Mouse (Mus musculus) liver, postnatal 0 days (tissue): ENCODE results near the gene Sp100. TPM values are rescaled to one million over a fixed set of nuclear protein-coding genes. Genes with fewer than 3 reads are reported as not detected.

Experiments
- ATAC-seq: fragments of 200-750 bp; cut with Nextera tagmentation; 2 replicates; pipeline ENCODE4 v1.8.0; 2017; ENCODE audit warnings: mild to moderate bottlenecking, moderate library complexity
- DNase-seq: peaks from one replicate; pipeline ENCODE4 v3.0.0-alpha.2; 2016
- H3K27ac ChIP-seq: fragments of 300-500 bp; sonication (generic); 2 replicates; pipeline ENCODE4 v1.5.1; 2014; ENCODE audit warnings: antibody characterized with exemption, moderate library complexity, mild to moderate bottlenecking, low read depth
- H3K27me3 ChIP-seq: fragments of 300-500 bp; sonication (generic); 2 replicates; pipeline ENCODE4 v1.6.1; 2014; ENCODE audit warnings: low read length, control low read depth, mixed read lengths; ENCODE audit not compliant: insufficient read depth
- H3K36me3 ChIP-seq: fragments of 300-500 bp; sonication (generic); replicated peaks from 2 replicates; pipeline ENCODE4 v1.6.1; 2014; ENCODE audit warnings: mild to moderate bottlenecking, control low read depth, low read length, moderate library complexity, mixed read lengths; ENCODE audit not compliant: insufficient read depth
- H3K4me1 ChIP-seq: fragments of 300-500 bp; sonication (generic); 2 replicates; pipeline ENCODE4 v1.6.1; 2014; ENCODE audit warnings: antibody characterized with exemption, mild to moderate bottlenecking, control low read depth; ENCODE audit not compliant: insufficient read depth
- H3K4me2 ChIP-seq: fragments of 300-500 bp; sonication (generic); 2 replicates; pipeline ENCODE4 v1.6.1; 2014; ENCODE audit warnings: low read depth, mild to moderate bottlenecking, low read length, moderate library complexity, mixed read lengths
- H3K4me3 ChIP-seq: fragments of 300-500 bp; sonication (generic); 2 replicates; pipeline ENCODE4 v1.5.1; 2014; ENCODE audit warnings: low read depth, low read length
- H3K9ac ChIP-seq: fragments of 300-500 bp; sonication (generic); replicated peaks from 2 replicates; pipeline ENCODE4 v1.6.1; 2014; ENCODE audit warnings: mild to moderate bottlenecking, moderate library complexity
- H3K9me3 ChIP-seq: fragments of 300-500 bp; sonication (generic); 2 replicates; pipeline ENCODE4 v1.6.1; 2016; ENCODE audit warnings: mild to moderate bottlenecking, control low read depth, low read length, mixed read lengths
- CTCF ChIP-seq: sonication (generic); IDR thresholded peaks from 2 replicates; pipeline ENCODE4 v1.5.1; 2016; ENCODE audit warnings: antibody characterized with exemption, low read depth
- EP300 ChIP-seq: IDR thresholded peaks from 2 replicates; pipeline ENCODE4 v1.6.1; 2016; ENCODE audit warnings: antibody characterized with exemption, low read depth, mild to moderate bottlenecking
- WGBS: fragments of 180-500 bp; shearing (Covaris S2); extraction: QIAGEN DNeasy Blood & Tissue Kit; methylation state at CpG from one replicate; pipeline ENCODE4 v1.1.7; 2014; ENCODE audit not compliant: insufficient replicate concordance; 5-methylcytosine and 5-hydroxymethylcytosine counted together
- polyA plus RNA-seq: library from polyadenylated mRNA; unstranded; fragments of >200 nt; fragmentation: Nextera tagmentation; extraction: Ambion mirVana; gene quantifications from 2 replicates; pipeline ENCODE4 v1.2.1, GENCODE M21; 2015

The Sp100 gene
- polyA plus RNA-seq, 1 experiment from 2014 or later, result 12.7 TPM

DNA sequence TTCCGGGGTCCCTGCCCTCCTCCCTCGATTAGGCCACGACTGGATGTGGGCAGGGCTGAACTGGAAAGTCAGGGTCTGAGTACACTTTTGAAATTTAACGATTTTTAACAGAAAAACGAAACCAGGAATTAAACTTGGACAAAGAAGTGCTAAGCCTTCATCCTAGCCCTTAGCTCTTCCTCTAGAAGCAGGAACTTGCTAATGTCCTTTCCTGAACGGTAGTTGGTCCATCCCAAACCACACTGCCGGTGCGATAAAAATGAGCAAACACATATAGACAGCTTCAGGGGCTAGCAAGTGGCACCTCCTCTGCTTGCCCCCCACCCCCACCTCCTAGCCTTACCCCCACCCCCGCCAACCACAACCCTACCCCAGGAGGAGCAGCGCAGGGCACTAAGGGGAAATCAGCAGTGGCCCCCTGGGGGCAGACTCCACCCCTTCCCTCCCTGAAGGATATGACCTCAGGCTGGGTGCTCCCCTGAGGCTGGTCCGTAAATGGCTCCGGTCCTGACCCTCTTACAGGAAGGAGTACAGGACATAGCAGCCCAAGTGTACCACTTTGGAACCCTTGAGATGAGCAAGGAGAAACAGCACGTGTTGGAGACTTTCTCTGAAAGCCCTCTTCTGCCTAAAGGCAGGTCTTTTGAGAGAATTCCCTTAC is 85.8 kb downstream of the Sp100 start:
- Histone ChIP-seq H3K27ac (peak overlapping the region; percentile 84), H3K4me3 (peak overlapping the region; percentile 50), H3K9me3 (no peaks in the 10 kb centered on the region), H3K27me3 (no peaks in the 10 kb centered on the region), H3K4me1 (no peaks in the 10 kb centered on the region), H3K36me3 (0 out of 2 replicates have a peak, but pooled peaks cover 4% of the 10 kb centered on the region), H3K9ac (peak overlapping the region; percentile 62), H3K4me2 (peak overlapping the region; percentile 77)
- peak; percentile 86 for ATAC-seq
- TF ChIP-seq EP300 (no peak), CTCF (peak; percentile 33)
- 27% methylated on average over 13 of the region's 13 CpGs for WGBS
- peak; percentile 79 for DNase-seq

DNA sequence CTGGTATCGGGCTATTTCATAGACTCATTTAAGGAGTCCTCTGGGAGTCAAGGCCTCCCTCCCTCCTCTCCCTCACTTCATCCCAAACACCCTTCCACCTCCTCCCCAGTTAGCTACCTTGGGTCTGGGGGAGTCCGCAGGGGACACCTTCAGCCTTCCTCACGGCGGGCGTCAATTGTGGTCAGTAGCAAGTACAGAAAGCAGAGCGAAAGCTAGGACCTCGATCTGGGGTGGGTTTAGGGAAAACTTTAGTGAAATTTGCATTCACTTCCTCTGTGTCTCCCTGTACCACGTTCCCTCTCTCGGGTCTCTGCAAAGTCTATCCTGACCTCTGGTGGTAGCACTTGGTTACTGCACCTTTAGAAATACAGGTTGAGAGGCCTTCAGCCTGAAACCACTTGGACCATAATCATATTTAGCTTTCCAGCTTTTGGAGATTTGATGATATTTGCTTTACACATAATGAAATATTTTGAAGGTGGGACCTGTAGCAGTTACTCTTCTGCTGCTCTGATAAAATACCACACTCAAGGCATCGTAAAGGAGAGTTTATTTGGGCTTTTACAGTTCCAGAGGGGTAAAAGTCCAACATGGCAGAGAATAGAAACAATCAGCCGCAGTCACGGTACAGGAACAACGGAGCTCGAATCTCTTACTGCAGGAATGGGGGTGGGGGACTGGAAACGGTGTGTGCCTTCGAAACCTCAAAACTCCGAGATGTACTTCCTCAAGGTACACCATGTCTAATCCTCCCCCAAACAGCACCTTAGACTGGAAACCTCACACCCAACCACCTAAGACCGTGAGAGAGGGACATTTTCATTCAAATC is 86.8 kb downstream of the Sp100 start:
- TF ChIP-seq EP300 (no peak), CTCF (peak; percentile 96)
- Histone ChIP-seq H3K4me2 (peak overlapping the region; percentile 77), H3K36me3 (0 out of 2 replicates have a peak, but pooled peaks cover 4% of the 10 kb centered on the region), H3K4me3 (peak overlapping the region; percentile 50), H3K27me3 (no peaks in the 10 kb centered on the region), H3K9ac (peak overlapping the region; percentile 62), H3K9me3 (no peaks in the 10 kb centered on the region), H3K4me1 (no peaks in the 10 kb centered on the region), H3K27ac (peak overlapping the region; percentile 84)
- 28% methylated on average over 18 of the region's 18 CpGs for WGBS
- DNase-seq (peak; percentile 73), ATAC-seq (peak; percentile 66)

DNA sequence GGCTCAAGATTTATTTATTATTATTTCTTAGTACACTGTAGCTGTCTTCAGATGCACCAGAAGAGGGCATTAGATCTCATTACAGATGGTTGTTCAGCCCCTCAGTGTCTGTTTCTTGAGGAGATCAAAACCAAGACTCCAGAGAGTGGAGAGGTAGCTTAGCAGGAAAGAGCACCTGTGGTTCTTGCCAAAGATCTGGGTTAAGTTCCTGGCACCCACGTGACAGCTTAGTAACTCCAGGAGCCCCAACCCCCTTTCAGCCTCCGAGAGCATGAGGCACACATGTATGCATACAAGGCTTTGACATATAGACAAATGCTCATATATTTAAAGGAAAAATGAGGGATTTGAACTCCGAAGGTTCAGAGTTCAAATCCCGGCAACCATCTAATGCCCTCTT is 89.2 kb downstream of the Sp100 start:
- ATAC-seq (no peak), DNase-seq (no peak)
- H3K4me2 ChIP-seq, result no peak overlapping the region
- H3K4me1 ChIP-seq, result no peaks in the 10 kb centered on the region
- 86% methylated on average over 4 of the region's 4 CpGs for WGBS
- no peak overlapping the region for H3K4me3 ChIP-seq
- H3K9me3 ChIP-seq, result no peaks in the 10 kb centered on the region
- H3K9ac ChIP-seq, result no peak overlapping the region
- no peaks in the 10 kb centered on the region for H3K36me3 ChIP-seq
- no peaks in the 10 kb centered on the region for H3K27me3 ChIP-seq
- TF ChIP-seq CTCF (no peak), EP300 (no peak)
- no peak overlapping the region for H3K27ac ChIP-seq

DNA sequence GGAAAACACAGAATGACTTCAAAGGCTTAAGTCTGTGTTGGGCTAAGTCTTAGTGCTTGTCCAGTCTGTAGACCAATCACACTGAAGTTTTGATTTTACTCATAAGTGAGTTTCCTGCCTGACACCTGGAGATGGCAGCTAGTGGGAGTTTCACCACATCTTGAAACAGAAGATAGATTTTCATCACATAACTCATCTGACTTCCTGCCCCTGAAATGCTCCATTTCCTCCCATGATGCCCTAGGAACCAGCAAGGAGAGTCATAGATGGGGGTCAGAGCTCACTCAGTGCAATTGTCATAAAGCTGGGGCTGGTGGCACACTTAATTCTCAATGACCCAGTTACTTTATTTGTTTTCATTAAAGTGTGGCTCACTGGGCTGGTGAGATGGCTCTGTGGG is 90.0 kb downstream of the Sp100 start:
- Histone ChIP-seq H3K27me3 (no peaks in the 10 kb centered on the region), H3K4me3 (no peak overlapping the region), H3K4me1 (no peaks in the 10 kb centered on the region), H3K27ac (no peak overlapping the region), H3K4me2 (no peak overlapping the region), H3K36me3 (no peaks in the 10 kb centered on the region), H3K9me3 (no peaks in the 10 kb centered on the region), H3K9ac (no peak overlapping the region)
- ATAC-seq, result no peak
- no peak for DNase-seq
- no peak for TF ChIP-seq EP300
- no peak for TF ChIP-seq CTCF

DNA sequence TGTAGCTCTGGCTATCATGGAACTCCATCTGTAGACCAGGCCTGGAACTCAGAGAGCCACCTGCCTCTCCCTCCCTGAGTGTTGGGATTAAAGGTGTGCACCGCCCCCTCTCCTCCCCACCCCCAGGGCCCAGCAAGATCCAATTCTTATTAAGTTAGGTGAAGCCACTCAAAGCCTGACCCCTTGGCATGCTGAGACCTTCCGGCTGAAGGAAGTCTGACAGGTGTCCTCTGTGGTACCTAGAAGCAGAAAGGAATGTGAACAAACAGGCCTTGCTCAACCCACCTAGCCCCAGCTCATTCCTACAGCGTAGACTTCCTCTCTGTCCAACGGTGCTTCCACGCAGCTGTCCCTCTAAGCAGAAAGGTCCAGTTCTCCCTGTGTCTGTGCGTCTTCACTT is 91.1 kb downstream of the Sp100 start:
- Histone ChIP-seq H3K4me2 (no peak overlapping the region), H3K4me3 (no peak overlapping the region), H3K27me3 (no peaks in the 10 kb centered on the region), H3K9ac (no peak overlapping the region), H3K27ac (no peak overlapping the region), H3K9me3 (no peaks in the 10 kb centered on the region), H3K36me3 (no peaks in the 10 kb centered on the region), H3K4me1 (no peaks in the 10 kb centered on the region)
- no peak for TF ChIP-seq CTCF
- TF ChIP-seq EP300, result no peak
- DNase-seq (no peak), ATAC-seq (no peak)
- WGBS, result 60% methylated on average over 6 of the region's 6 CpGs

DNA sequence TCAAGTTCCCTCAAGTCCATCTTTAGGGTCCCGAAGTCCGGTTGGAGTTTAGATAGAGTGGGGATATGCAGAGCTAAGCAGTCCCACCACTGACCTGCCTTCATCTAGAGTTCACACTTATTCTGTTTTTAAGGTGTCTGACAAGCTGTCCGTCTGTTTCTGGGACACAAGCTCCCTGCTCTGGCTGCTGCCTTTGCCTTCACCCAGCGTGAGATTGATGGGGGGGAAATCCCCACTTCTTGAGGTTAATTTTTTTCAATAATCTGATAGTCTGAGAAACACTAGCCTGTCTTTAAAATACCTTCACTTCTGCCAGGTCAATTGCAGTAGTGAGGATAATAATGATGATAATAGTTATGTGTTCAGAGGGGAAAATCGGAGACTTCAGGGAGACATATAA is 92.5 kb downstream of the Sp100 start:
- WGBS, result 70% methylated on average over 5 of the region's 5 CpGs
- Histone ChIP-seq H3K4me2 (no peak overlapping the region), H3K9me3 (no peaks in the 10 kb centered on the region), H3K27ac (no peak overlapping the region), H3K4me3 (no peak overlapping the region), H3K27me3 (no peaks in the 10 kb centered on the region), H3K4me1 (no peaks in the 10 kb centered on the region), H3K9ac (no peak overlapping the region), H3K36me3 (no peaks in the 10 kb centered on the region)
- DNase-seq (no peak), ATAC-seq (no peak)
- TF ChIP-seq CTCF, result no peak
- TF ChIP-seq EP300, result no peak
